Mouse (Mus musculus) kidney, postnatal 0 days (tissue): ENCODE results near the gene Cacna2d1. TPM values are rescaled to one million over a fixed set of nuclear protein-coding genes. Genes with fewer than 3 reads are reported as not detected.

Source experiments
- ATAC-seq: fragments of 200-750 bp; cut with Nextera tagmentation; replicated peaks from 2 replicates; pipeline ENCODE4 v1.8.0; 2017; ENCODE audit warnings: low read depth, moderate number of reproducible peaks, moderate TSS enrichment, moderate library complexity; ENCODE audit not compliant: low FRiP score
- DNase-seq: peaks from one replicate; pipeline ENCODE4 v3.0.0-alpha.2; 2016; ENCODE audit warnings: low spot score
- H3K27ac ChIP-seq: fragments of 300-500 bp; sonication (generic); 2 replicates; pipeline ENCODE4 v1.5.1; 2014; ENCODE audit warnings: mild to moderate bottlenecking
- H3K27me3 ChIP-seq: fragments of 300-500 bp; sonication (generic); 2 replicates; pipeline ENCODE4 v1.6.1; 2014; ENCODE audit warnings: low read length, mixed read lengths; ENCODE audit not compliant: insufficient read depth
- H3K36me3 ChIP-seq: fragments of 300-500 bp; sonication (generic); 2 replicates; pipeline ENCODE4 v1.6.1; 2014; ENCODE audit warnings: low read length, mixed read lengths; ENCODE audit not compliant: insufficient read depth
- H3K4me1 ChIP-seq: fragments of 300-500 bp; sonication (generic); replicated peaks from 2 replicates; pipeline ENCODE4 v1.6.1; 2014; ENCODE audit warnings: antibody characterized with exemption, low read length, mixed read lengths; ENCODE audit not compliant: insufficient read depth
- H3K4me2 ChIP-seq: fragments of 300-500 bp; sonication (generic); 2 replicates; pipeline ENCODE4 v1.6.1; 2014; ENCODE audit warnings: mild to moderate bottlenecking, low read length, moderate library complexity, mixed read lengths
- H3K4me3 ChIP-seq: fragments of 300-500 bp; sonication (generic); replicated peaks from 2 replicates; pipeline ENCODE4 v1.5.1; 2014; ENCODE audit warnings: low read depth, low read length
- H3K9ac ChIP-seq: fragments of 300-500 bp; sonication (generic); 2 replicates; pipeline ENCODE4 v1.6.1; 2014; ENCODE audit warnings: low read depth, low read length
- H3K9me3 ChIP-seq: fragments of 300-500 bp; sonication (generic); replicated peaks from 2 replicates; pipeline ENCODE4 v1.6.1; 2016; ENCODE audit warnings: low read length, inconsistent platforms, mixed read lengths
- CTCF ChIP-seq: IDR thresholded peaks from 2 replicates; pipeline ENCODE4 v1.5.1; 2016; ENCODE audit warnings: antibody characterized with exemption, low read depth, mild to moderate bottlenecking, moderate library complexity
- WGBS: fragments of 180-500 bp; shearing (Covaris S2); extraction: QIAGEN DNeasy Blood & Tissue Kit; methylation state at CpG from one replicate; pipeline ENCODE4 v1.1.7; 2014; 5-methylcytosine and 5-hydroxymethylcytosine counted together
- polyA plus RNA-seq: library from polyadenylated mRNA; unstranded; fragments of >200 nt; fragmentation: Nextera tagmentation; extraction: Ambion mirVana; gene quantifications from 2 replicates; pipeline ENCODE4 v1.2.1, GENCODE M21; 2015

Cacna2d1 gene
- polyA plus RNA-seq, 1 experiment from 2014 or later = 9.7 TPM

GRCm38 (mm10) chr5:16315983-16316390, 381.5 kb downstream of the Cacna2d1 start:
- Histone ChIP-seq H3K36me3 (no peaks in the 10 kb centered on the region), H3K9ac (no peak overlapping the region), H3K27me3 (no peaks in the 10 kb centered on the region), H3K4me1 (no peaks in the 10 kb centered on the region), H3K4me2 (no peak overlapping the region), H3K9me3 (no peaks in the 10 kb centered on the region), H3K4me3 (no peak overlapping the region), H3K27ac (no peak overlapping the region)
- no peak for TF ChIP-seq CTCF
- no peak for ATAC-seq
- no peak for DNase-seq

DNA sequence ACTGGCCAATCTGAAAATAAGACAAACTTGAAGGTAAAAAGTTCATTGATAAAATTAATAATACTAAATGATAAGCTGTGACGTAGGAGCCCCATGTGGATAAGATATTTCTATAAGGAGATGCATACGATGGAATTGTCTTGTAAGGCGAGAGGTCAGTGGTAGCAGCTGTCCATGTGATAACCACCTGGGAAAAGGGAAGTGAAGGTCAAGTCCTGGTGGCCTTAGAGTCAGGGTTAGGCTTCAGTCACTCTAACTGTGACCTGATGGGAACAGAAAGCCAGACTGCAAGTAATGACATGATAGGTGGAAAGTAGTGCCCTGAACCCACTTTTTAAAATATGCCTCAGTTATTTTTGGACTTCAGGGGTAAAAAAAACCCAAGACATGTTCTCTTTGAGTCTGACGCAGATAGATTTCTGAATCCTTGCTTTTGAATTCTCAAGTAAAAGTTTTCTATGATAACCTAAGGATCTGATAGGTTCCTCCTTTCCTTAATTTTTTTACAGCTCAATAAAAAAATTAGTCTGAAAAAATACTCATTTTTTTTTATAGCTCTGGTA, 383.3 kb downstream of the Cacna2d1 start:
- Histone ChIP-seq H3K4me2 (no peak overlapping the region), H3K4me1 (no peaks in the 10 kb centered on the region), H3K4me3 (no peak overlapping the region), H3K9ac (no peak overlapping the region), H3K36me3 (no peaks in the 10 kb centered on the region), H3K9me3 (no peaks in the 10 kb centered on the region), H3K27me3 (no peaks in the 10 kb centered on the region), H3K27ac (no peak overlapping the region)
- DNase-seq = no peak
- no peak for ATAC-seq
- WGBS = 80% methylated on average over 4 of the region's 4 CpGs
- TF ChIP-seq CTCF = no peak

DNA sequence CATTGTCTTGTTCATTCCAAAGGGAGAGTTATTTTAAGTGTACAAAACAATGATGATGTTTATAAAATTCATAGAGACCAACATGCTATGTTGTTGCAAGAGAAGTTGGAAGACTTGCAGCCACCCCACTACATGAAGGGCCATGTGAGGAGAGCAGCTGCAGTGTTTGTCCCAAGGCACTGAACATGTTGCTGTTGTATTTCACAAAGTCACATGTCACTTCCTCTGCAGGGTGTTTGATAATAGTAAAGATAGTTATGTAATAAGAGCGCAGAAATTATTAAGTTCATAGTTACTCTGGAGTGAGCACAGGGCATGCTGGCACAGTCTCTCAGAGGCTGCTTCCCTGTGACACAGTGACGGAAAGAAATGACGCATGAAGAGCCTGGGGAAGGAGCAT, 392.1 kb downstream of the Cacna2d1 start:
- Histone ChIP-seq H3K9ac (no peak overlapping the region), H3K36me3 (no peaks in the 10 kb centered on the region), H3K4me2 (no peak overlapping the region), H3K4me1 (no peaks in the 10 kb centered on the region), H3K27ac (no peak overlapping the region), H3K9me3 (no peaks in the 10 kb centered on the region), H3K27me3 (no peaks in the 10 kb centered on the region), H3K4me3 (no peak overlapping the region)
- TF ChIP-seq CTCF = no peak
- 87% methylated on average over 3 of the region's 3 CpGs for WGBS
- ATAC-seq (no peak), DNase-seq (no peak)

DNA sequence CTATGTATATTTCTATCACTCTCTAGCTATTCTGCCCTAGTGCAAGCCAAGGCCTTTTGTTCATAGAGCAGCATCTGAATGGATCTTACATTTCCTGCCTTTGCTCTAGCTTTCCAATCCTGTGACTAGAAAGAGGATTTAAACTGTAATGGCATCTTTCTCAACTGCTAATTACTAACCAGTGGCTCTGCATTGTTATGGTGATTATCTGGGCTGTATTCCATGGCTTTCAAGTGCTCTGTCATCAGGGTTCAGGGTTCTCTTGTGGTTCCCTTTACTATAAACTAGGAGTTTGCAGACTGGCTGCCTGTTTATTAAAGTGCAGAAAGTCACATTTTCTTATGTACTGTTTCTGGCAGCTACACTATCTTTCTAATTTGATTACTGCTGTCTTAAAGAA, 410.9 kb downstream of the Cacna2d1 start:
- H3K9me3 ChIP-seq = no peaks in the 10 kb centered on the region
- no peak for TF ChIP-seq CTCF
- H3K36me3 ChIP-seq = no peaks in the 10 kb centered on the region
- no peak overlapping the region for H3K4me3 ChIP-seq
- peak; percentile 5 for DNase-seq
- H3K4me1 ChIP-seq = no peaks in the 10 kb centered on the region
- H3K27ac ChIP-seq = no peak overlapping the region
- no peak for ATAC-seq
- H3K27me3 ChIP-seq = no peaks in the 10 kb centered on the region
- no peak overlapping the region for H3K9ac ChIP-seq
- no peak overlapping the region for H3K4me2 ChIP-seq

GRCm38 (mm10) chr5:16355816-16356215, 421.3 kb downstream of the Cacna2d1 start:
- no peak for TF ChIP-seq CTCF
- H3K9me3 ChIP-seq = no peaks in the 10 kb centered on the region
- H3K9ac ChIP-seq = no peak overlapping the region
- no peak for DNase-seq
- H3K27me3 ChIP-seq = no peaks in the 10 kb centered on the region
- 87% methylated on average over 3 of the region's 3 CpGs for whole genome bisulfite sequencing
- H3K4me2 ChIP-seq = no peak overlapping the region
- no peak overlapping the region for H3K27ac ChIP-seq
- ATAC-seq = no peak
- no peak overlapping the region for H3K4me3 ChIP-seq
- H3K4me1 ChIP-seq = no peaks in the 10 kb centered on the region
- no peaks in the 10 kb centered on the region for H3K36me3 ChIP-seq

GRCm38 (mm10) chr5:16357709-16358108, 423.2 kb downstream of the Cacna2d1 start:
- DNase-seq = no peak
- Histone ChIP-seq H3K4me1 (no peaks in the 10 kb centered on the region), H3K27me3 (no peaks in the 10 kb centered on the region), H3K9ac (no peak overlapping the region), H3K4me3 (no peak overlapping the region), H3K4me2 (no peak overlapping the region), H3K9me3 (no peaks in the 10 kb centered on the region), H3K27ac (no peak overlapping the region), H3K36me3 (no peaks in the 10 kb centered on the region)
- ATAC-seq = no peak
- 84% methylated on average over 4 of the region's 4 CpGs for WGBS
- TF ChIP-seq CTCF = no peak

DNA sequence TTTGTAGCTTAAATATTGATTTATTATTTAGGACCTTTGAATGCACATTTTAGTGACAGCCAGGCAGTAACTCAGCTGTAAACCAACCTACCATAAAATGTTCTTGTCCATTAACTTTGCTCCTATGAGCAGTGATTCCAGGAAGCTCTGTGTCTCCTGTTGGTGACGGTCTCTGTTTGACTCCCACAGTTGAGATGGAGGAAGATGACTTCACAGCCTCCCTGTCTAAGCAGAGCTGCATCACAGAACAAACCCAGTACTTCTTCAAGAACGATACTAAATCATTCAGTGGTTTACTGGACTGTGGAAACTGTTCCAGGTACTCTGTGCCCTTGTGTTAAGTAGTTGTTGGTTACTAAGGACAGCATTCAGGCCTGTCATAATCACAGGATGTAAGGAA, 427.6 kb downstream of the Cacna2d1 start:
- Histone ChIP-seq H3K4me2 (no peak overlapping the region), H3K4me1 (no peaks in the 10 kb centered on the region), H3K9ac (no peak overlapping the region), H3K27me3 (no peaks in the 10 kb centered on the region), H3K27ac (no peak overlapping the region), H3K9me3 (no peaks in the 10 kb centered on the region), H3K36me3 (no peaks in the 10 kb centered on the region), H3K4me3 (no peak overlapping the region)
- TF ChIP-seq CTCF = no peak
- no peak for ATAC-seq
- DNase-seq = peak; percentile 17
- 44% methylated on average over 2 of the region's 2 CpGs for WGBS
